Mouse (Mus musculus) testis, adult 2 months (tissue): ENCODE measurements at regions not wholly inside any gene's neighbourhood (a gene's known extent, or its start where the extent isn't known, plus 50 kb on each side); places are given as distances from the start of the nearest gene placed in this dataset.

Source experiments
- CTCF ChIP-seq: fragments of 200-500 bp; IDR thresholded peaks from 2 replicates; pipeline ENCODE4 v1.5.1; 2012; ENCODE audit warnings: low read depth, mild to moderate bottlenecking, inconsistent platforms, low read length, moderate library complexity; ENCODE audit not compliant: control insufficient read depth, insufficient read depth, insufficient replicate concordance
- POLR2A ChIP-seq: fragments of 200-500 bp; IDR thresholded peaks from 2 replicates; pipeline ENCODE4 v1.6.1; 2012; ENCODE audit warnings: low read depth, mild to moderate bottlenecking, inconsistent platforms, low read length, moderate library complexity; ENCODE audit not compliant: control insufficient read depth

GRCm38 (mm10) chr7:83015756-83016155, 148.6 kb downstream of the Mex3b start:
- TF ChIP-seq POLR2A (no peak), CTCF (no peak)
